Mouse (Mus musculus) testis, adult 2 months (tissue): ENCODE measurements at regions not wholly inside any gene's neighbourhood (a gene's known extent, or its start where the extent isn't known, plus 50 kb on each side); places are given as distances from the start of the nearest gene placed in this dataset.

Experiments
- CTCF ChIP-seq: fragments of 200-500 bp; IDR thresholded peaks from 2 replicates; pipeline ENCODE4 v1.5.1; 2012; ENCODE audit warnings: low read depth, mild to moderate bottlenecking, inconsistent platforms, low read length, moderate library complexity; ENCODE audit not compliant: control insufficient read depth, insufficient read depth, insufficient replicate concordance
- POLR2A ChIP-seq: fragments of 200-500 bp; IDR thresholded peaks from 2 replicates; pipeline ENCODE4 v1.6.1; 2012; ENCODE audit warnings: low read depth, mild to moderate bottlenecking, inconsistent platforms, low read length, moderate library complexity; ENCODE audit not compliant: control insufficient read depth

- no peak for TF ChIP-seq CTCF
- TF ChIP-seq POLR2A, result no peak
These were observed 60.6 kb upstream of the Mafb start for GRCm38 (mm10) chr2:160427431-160427830.
